13 mouse cellular contexts compared by ENCODE assay signal in the genomic region with DNA sequence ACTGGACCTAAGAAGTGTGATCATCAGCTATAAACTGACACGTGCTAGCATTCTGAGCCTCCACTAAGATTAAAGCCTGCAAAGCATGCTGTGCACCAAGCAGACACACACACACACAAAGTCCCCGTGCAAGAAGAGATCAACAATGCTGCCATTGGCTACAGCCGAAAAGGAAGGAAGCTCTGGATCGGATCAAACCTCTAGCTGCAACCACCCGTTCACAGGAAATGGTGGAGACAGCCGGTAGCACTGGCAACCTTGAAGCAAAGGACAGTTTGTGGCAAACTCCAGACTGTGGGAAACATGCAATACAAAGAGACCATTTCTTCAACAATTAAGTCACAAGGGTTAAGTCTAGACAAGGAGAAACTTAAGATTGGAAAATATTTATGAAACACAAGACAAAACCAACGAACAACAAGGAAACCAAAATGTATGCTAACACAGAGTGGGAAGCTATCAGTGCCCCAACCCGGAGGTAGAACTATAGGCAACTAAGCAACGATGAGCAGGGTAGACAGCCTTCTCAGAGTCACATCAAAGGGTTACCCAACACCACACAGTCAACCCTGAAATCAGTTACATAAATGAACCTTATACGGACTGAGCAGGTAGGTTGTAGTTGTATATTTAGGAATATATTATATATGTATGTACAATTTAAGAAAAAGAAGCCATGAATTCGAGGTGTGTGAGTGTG. TPM values are rescaled to one million over a fixed set of nuclear protein-coding genes. Genes with fewer than 3 reads are reported as not detected.
DNase-seq lines count a peak whose midpoint lies in the region; ATAC-seq and TF ChIP-seq lines count a peak whose summit lies in the region.
"Had no signal": no experiment of that assay in that cellular context is flagged by ENCODE, and none has a peak within 500 bp of the region (broad histone marks: within the 10 kb centered on the region; RNA-seq: fewer than 3 reads in every experiment).

No protein-coding gene starts in this region.

- no peaks in the 10 kb centered on the region for H3K9me3 ChIP-seq in liver, embryonic 12.5 days (replicated peaks)
- no peaks in the 10 kb centered on the region for H3K9me3 ChIP-seq in forebrain, embryonic 15.5 days
- H3K9me3 ChIP-seq in midbrain, postnatal 0 days (ENCODE audit: low read length), result no peaks in the 10 kb centered on the region
- H3K9me3 ChIP-seq: limb, embryonic 12.5 days; midbrain, embryonic 12.5 days had no signal

- H3K4me1 ChIP-seq in liver, embryonic 12.5 days, result peaks cover 15% of the 10 kb centered on the region; the same call in 1 of the 2 replicates
- H3K4me1 ChIP-seq in forebrain, embryonic 15.5 days, result no peaks in the 10 kb centered on the region
- H3K4me1 ChIP-seq in midbrain, postnatal 0 days (ENCODE audit: insufficient read depth, low read length), result no peaks in the 10 kb centered on the region
- H3K4me1 ChIP-seq: limb, embryonic 12.5 days; midbrain, embryonic 12.5 days had no signal

- 0 out of 2 replicates have a peak, but pooled peaks have one; percentile 30 for ATAC-seq in liver, embryonic 12.5 days
- no peak for ATAC-seq in forebrain, embryonic 15.5 days (replicated peaks)
- ATAC-seq in midbrain, postnatal 0 days (ENCODE audit: low FRiP score), result no peak

- no peaks in the 10 kb centered on the region for H3K27me3 ChIP-seq in liver, embryonic 12.5 days (replicated peaks)
- H3K27me3 ChIP-seq in splenic B cell, adult 2 months (ENCODE audit: control insufficient read depth, insufficient read depth, low read length, poor library complexity, severe bottlenecking), result no peaks in the 10 kb centered on the region
- no peaks in the 10 kb centered on the region for H3K27me3 ChIP-seq in forebrain, embryonic 15.5 days
- no peaks in the 10 kb centered on the region for H3K27me3 ChIP-seq in midbrain, postnatal 0 days (ENCODE audit: insufficient read depth, low read length)
- H3K27me3 ChIP-seq: limb, embryonic 12.5 days; midbrain, embryonic 12.5 days had no signal

- no peaks in the 10 kb centered on the region for H3K36me3 ChIP-seq in liver, embryonic 12.5 days
- H3K36me3 ChIP-seq in splenic B cell, adult 2 months (ENCODE audit: control insufficient read depth, insufficient read depth, low read length, poor library complexity, severe bottlenecking), result peaks cover 2% of the 10 kb centered on the region
- no peaks in the 10 kb centered on the region for H3K36me3 ChIP-seq in forebrain, embryonic 15.5 days
- peaks cover 4% of the 10 kb centered on the region; the same call in 1 of the 2 replicates for H3K36me3 ChIP-seq in midbrain, postnatal 0 days (ENCODE audit: insufficient read depth, low read length)
- H3K36me3 ChIP-seq: limb, embryonic 12.5 days; midbrain, embryonic 12.5 days had no signal

- no peak for TF ChIP-seq CTCF in midbrain, postnatal 0 days (IDR thresholded peaks at IDR 0.05)

- peak; percentile 57 to 62 for DNase-seq in B cell, adult 2 months
- DNase-seq in CD4-positive, CD25-positive, alpha-beta regulatory T cell, adult 2 months (ENCODE audit: low read depth, low spot score), result peak; percentile 78
- DNase-seq in splenic B cell, adult 2 months (ENCODE audit: low read depth, low spot score), result peak; percentile 51
- DNase-seq in gastrocnemius, postnatal 4 days (ENCODE audit: low spot score in 2 of 2), result no peak
- no peak for DNase-seq in midbrain, postnatal 0 days (ENCODE audit: low spot score)
- DNase-seq: cerebellum, adult 11 months; gastrocnemius, postnatal 10 days; heart, postnatal 10 days; kidney, adult 9 months had no signal

- 0 out of 2 replicates have a peak overlapping the region, but pooled peaks have one; percentile 6 for H3K4me2 ChIP-seq in liver, embryonic 12.5 days
- no peak overlapping the region for H3K4me2 ChIP-seq in forebrain, embryonic 15.5 days (replicated peaks)
- H3K4me2 ChIP-seq in midbrain, postnatal 0 days (ENCODE audit: low read depth, low read length, poor library complexity, severe bottlenecking), result no peak overlapping the region
- H3K4me2 ChIP-seq: limb, embryonic 12.5 days; midbrain, embryonic 12.5 days had no signal

- whole genome bisulfite sequencing in liver, embryonic 12.5 days (ENCODE audit: insufficient replicate concordance), result 29% methylated on average over 11 of the region's 11 CpGs
- 86% methylated on average over 11 of the region's 11 CpGs for WGBS in forebrain, embryonic 15.5 days
- WGBS in midbrain, postnatal 0 days, result 83% methylated on average over 11 of the region's 11 CpGs

- H3K27ac ChIP-seq in liver, embryonic 12.5 days, result peak overlapping the region; percentile 1; the same call in 1 of the 2 replicates
- no peak overlapping the region for H3K27ac ChIP-seq in forebrain, embryonic 15.5 days (replicated peaks)
- no peak overlapping the region for H3K27ac ChIP-seq in midbrain, postnatal 0 days (ENCODE audit: low read depth, low read length)
- H3K27ac ChIP-seq: limb, embryonic 12.5 days; midbrain, embryonic 12.5 days had no signal

- H3K4me3 ChIP-seq in liver, embryonic 12.5 days, result no peak overlapping the region
- no peak overlapping the region for H3K4me3 ChIP-seq in forebrain, embryonic 15.5 days
- H3K4me3 ChIP-seq in midbrain, postnatal 0 days (ENCODE audit: low read depth, low read length), result no peak overlapping the region
- H3K4me3 ChIP-seq: limb, embryonic 12.5 days; midbrain, embryonic 12.5 days had no signal

- H3K9ac ChIP-seq in liver, embryonic 12.5 days, result no peak overlapping the region
- H3K9ac ChIP-seq in forebrain, embryonic 15.5 days (replicated peaks), result no peak overlapping the region
- H3K9ac ChIP-seq in midbrain, postnatal 0 days (replicated peaks; ENCODE audit: low read length, poor library complexity, severe bottlenecking), result no peak overlapping the region
- H3K9ac ChIP-seq: limb, embryonic 12.5 days; midbrain, embryonic 12.5 days had no signal

RNA-seq across cellular contexts. Expression of a gene that starts 26.4 kb away (rescaled TPM):
- 58.8 and 59.6 TPM in 2 replicates for polyA plus RNA-seq in liver, embryonic 12.5 days (2016; fragmentation: Nextera tagmentation; extraction: Ambion mirVana)
- 10 to 100 TPM; 71.1 to 82.8 TPM for total RNA-seq in gastrocnemius, postnatal 4 days (2021)
- polyA plus RNA-seq in forebrain, embryonic 15.5 days (2015; fragmentation: Nextera tagmentation; extraction: Ambion mirVana), result 69.9 and 71.3 TPM in 2 replicates
- total RNA-seq in midbrain, postnatal 0 days (2014; rRNA removed), result 128 and 189 TPM in 2 replicates
- 62.2 and 63.1 TPM in 2 replicates for polyA plus RNA-seq in midbrain, postnatal 0 days (2015; fragmentation: Nextera tagmentation; extraction: Ambion mirVana)

RNA-seq across cellular contexts. Expression of a gene that starts 51.8 kb away (rescaled TPM):
- polyA plus RNA-seq in liver, embryonic 12.5 days (2016; fragmentation: Nextera tagmentation; extraction: Ambion mirVana), result 56.5 and 58.5 TPM in 2 replicates
- 10 to 100 TPM; 32.0 to 40.3 TPM for total RNA-seq in gastrocnemius, postnatal 4 days (2021)
- 54.6 and 57.2 TPM in 2 replicates for polyA plus RNA-seq in forebrain, embryonic 15.5 days (2015; fragmentation: Nextera tagmentation; extraction: Ambion mirVana)
- 47.1 and 68.6 TPM in 2 replicates for total RNA-seq in midbrain, postnatal 0 days (2014; rRNA removed)
- polyA plus RNA-seq in midbrain, postnatal 0 days (2015; fragmentation: Nextera tagmentation; extraction: Ambion mirVana), result 53.1 and 55.0 TPM in 2 replicates

Comparison
In these comparisons a context has a peak if more than half of its experiments do, and no peak if none do; other contexts are left out.
1. DNase-seq: peak in B cell, adult 2 months (2 of 2), CD4-positive, CD25-positive, alpha-beta regulatory T cell, adult 2 months (single experiment) and splenic B cell, adult 2 months (single experiment); none in gastrocnemius, postnatal 4 days (0 of 2) and midbrain, postnatal 0 days (single experiment).